Mouse (Mus musculus): Measurements from ENCODE around the gene Tln2. TPM values are rescaled to one million over a fixed set of nuclear protein-coding genes. Genes with fewer than 3 reads are reported as not detected.

The Tln2 gene
- 1 to 10 TPM; 1.4 to 1.6 TPM for total RNA-seq (2023)

DNA sequence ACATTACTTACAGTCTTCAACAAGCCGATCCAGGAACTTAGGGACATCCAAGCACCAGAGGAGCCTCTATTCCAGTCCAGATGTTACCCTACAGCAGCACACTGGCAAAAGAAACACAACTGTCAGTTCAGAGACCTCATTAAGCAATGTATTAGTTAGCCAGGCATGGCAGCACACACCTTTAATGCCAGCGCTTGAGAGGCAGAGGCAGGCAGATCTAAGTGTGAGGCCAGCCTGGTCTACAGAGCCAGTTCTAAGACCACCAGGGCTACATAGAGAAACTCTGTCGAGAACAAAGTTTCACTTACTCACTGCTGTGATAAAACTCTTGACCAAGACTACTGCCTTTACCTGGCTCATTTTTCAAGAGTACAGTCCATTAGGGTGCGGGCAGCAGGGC is at the start of gene Tln2:
TSS of gene Tln2 (minus strand) at position 101 of the 400 bp plus-strand sequence.

Other genes with a start within 250 kb of the Tln2 start
- gene C2cd4b, start 199.7 kb upstream of the Tln2 start, total RNA-seq (2023), result not detected